Mouse (Mus musculus): ENCODE data around the gene Sp3.
"Not testable (repeated sequence)": the region's sequence is repeated elsewhere in the genome, so short reads cannot be mapped to it uniquely, and the experiment has no call there.

- TF ChIP-seq CTCF (IDR thresholded peaks at IDR 0.05; ENCODE audit: control insufficient read depth, insufficient read depth, insufficient replicate concordance, low read depth, low read length); POLR2A (IDR thresholded peaks at IDR 0.05; ENCODE audit: control insufficient read depth, low read depth, low read length): not testable (repeated sequence)
Measured at GRCm38 (mm10) chr2:72988945-72989344, 8.7 kb upstream of the Sp3 start.
